Mouse (Mus musculus): Measurements from ENCODE around the gene Chad. TPM values are rescaled to one million over a fixed set of nuclear protein-coding genes. Genes with fewer than 3 reads are reported as not detected.
A peak's percentile ranks its signal among the peaks of the same experiment; 100 is the strongest.

Gene Chad
- polyA plus RNA-seq, 1 experiment from 2014 or later: 29.0 TPM

GRCm38 (mm10) chr11:94575036-94575435 lies 10.2 kb downstream of the Chad start:
- no peaks in the 10 kb centered on the region for H3K9me3 ChIP-seq (ENCODE audit: low read length)
- peak; percentile 46 for DNase-seq (ENCODE audit: low spot score)
- H3K4me3 ChIP-seq (ENCODE audit: low read depth, low read length): no peak overlapping the region
- H3K27ac ChIP-seq (ENCODE audit: low read length): no peak overlapping the region
- H3K27me3 ChIP-seq (replicated peaks; ENCODE audit: insufficient read depth, low read length): no peaks in the 10 kb centered on the region
- no peaks in the 10 kb centered on the region for H3K4me1 ChIP-seq (ENCODE audit: insufficient read depth, low read depth, low read length)
- peak; percentile 47; the same call in 1 of the 2 replicates for ATAC-seq
- H3K4me2 ChIP-seq (replicated peaks; ENCODE audit: low read depth, low read length): no peak overlapping the region
- 56% methylated on average over 2 of the region's 2 CpGs for WGBS
- no peak overlapping the region for H3K9ac ChIP-seq (replicated peaks; ENCODE audit: low read depth)
- no peaks in the 10 kb centered on the region for H3K36me3 ChIP-seq (ENCODE audit: insufficient read depth, low read length)
- TF ChIP-seq EP300 (IDR thresholded peaks at IDR 0.05): no peak
- TF ChIP-seq CTCF (IDR thresholded peaks at IDR 0.05): no peak

- H3K4me3 ChIP-seq (ENCODE audit: low read depth, low read length): no peak overlapping the region
- H3K36me3 ChIP-seq (ENCODE audit: insufficient read depth, low read length): no peaks in the 10 kb centered on the region
- no peaks in the 10 kb centered on the region for H3K9me3 ChIP-seq (ENCODE audit: low read length)
- H3K4me2 ChIP-seq (replicated peaks; ENCODE audit: low read depth, low read length): no peak overlapping the region
- 88% methylated on average over 9 of the region's 9 CpGs for WGBS
- H3K27me3 ChIP-seq (replicated peaks; ENCODE audit: insufficient read depth, low read length): no peaks in the 10 kb centered on the region
- TF ChIP-seq EP300 (IDR thresholded peaks at IDR 0.05) (no peak), CTCF (IDR thresholded peaks at IDR 0.05) (no peak)
- DNase-seq (ENCODE audit: low spot score) (no peak), ATAC-seq (no peak)
- no peak overlapping the region for H3K27ac ChIP-seq (ENCODE audit: low read length)
- no peak overlapping the region for H3K9ac ChIP-seq (replicated peaks; ENCODE audit: low read depth)
- no peaks in the 10 kb centered on the region for H3K4me1 ChIP-seq (ENCODE audit: insufficient read depth, low read depth, low read length)
Measured at GRCm38 (mm10) chr11:94576361-94576760, 11.5 kb downstream of the Chad start.

- no peak for TF ChIP-seq CTCF (IDR thresholded peaks at IDR 0.05)
- TF ChIP-seq EP300 (IDR thresholded peaks at IDR 0.05): no peak
- Histone ChIP-seq H3K9ac (replicated peaks; ENCODE audit: low read depth) (no peak overlapping the region), H3K4me3 (ENCODE audit: low read depth, low read length) (no peak overlapping the region), H3K27ac (ENCODE audit: low read length) (no peak overlapping the region), H3K36me3 (ENCODE audit: insufficient read depth, low read length) (no peaks in the 10 kb centered on the region), H3K4me2 (replicated peaks; ENCODE audit: low read depth, low read length) (no peak overlapping the region), H3K4me1 (ENCODE audit: insufficient read depth, low read depth, low read length) (no peaks in the 10 kb centered on the region), H3K27me3 (replicated peaks; ENCODE audit: insufficient read depth, low read length) (no peaks in the 10 kb centered on the region), H3K9me3 (ENCODE audit: low read length) (no peaks in the 10 kb centered on the region)
- 84% methylated on average over 5 of the region's 5 CpGs for WGBS
- ATAC-seq (no peak), DNase-seq (ENCODE audit: low spot score) (no peak)
Measured at GRCm38 (mm10) chr11:94580111-94580740, 15.4 kb downstream of the Chad start.

GRCm38 (mm10) chr11:94585091-94585490 lies 20.2 kb downstream of the Chad start:
- TF ChIP-seq CTCF (IDR thresholded peaks at IDR 0.05): no peak
- no peak for TF ChIP-seq EP300 (IDR thresholded peaks at IDR 0.05)
- WGBS: 89% methylated on average over 9 of the region's 9 CpGs
- ATAC-seq (no peak), DNase-seq (ENCODE audit: low spot score) (no peak)
- Histone ChIP-seq H3K27me3 (replicated peaks; ENCODE audit: insufficient read depth, low read length) (no peaks in the 10 kb centered on the region), H3K36me3 (ENCODE audit: insufficient read depth, low read length) (no peaks in the 10 kb centered on the region), H3K9ac (replicated peaks; ENCODE audit: low read depth) (no peak overlapping the region), H3K4me3 (ENCODE audit: low read depth, low read length) (no peak overlapping the region), H3K9me3 (ENCODE audit: low read length) (no peaks in the 10 kb centered on the region), H3K4me1 (ENCODE audit: insufficient read depth, low read depth, low read length) (no peaks in the 10 kb centered on the region), H3K27ac (ENCODE audit: low read length) (no peak overlapping the region), H3K4me2 (replicated peaks; ENCODE audit: low read depth, low read length) (no peak overlapping the region)

GRCm38 (mm10) chr11:94587511-94587910 lies 22.7 kb downstream of the Chad start:
- Histone ChIP-seq H3K27ac (ENCODE audit: low read length) (no peak overlapping the region), H3K4me2 (replicated peaks; ENCODE audit: low read depth, low read length) (no peak overlapping the region), H3K36me3 (ENCODE audit: insufficient read depth, low read length) (no peaks in the 10 kb centered on the region), H3K27me3 (replicated peaks; ENCODE audit: insufficient read depth, low read length) (no peaks in the 10 kb centered on the region), H3K9ac (replicated peaks; ENCODE audit: low read depth) (no peak overlapping the region), H3K4me1 (ENCODE audit: insufficient read depth, low read depth, low read length) (no peaks in the 10 kb centered on the region), H3K4me3 (ENCODE audit: low read depth, low read length) (no peak overlapping the region), H3K9me3 (ENCODE audit: low read length) (no peaks in the 10 kb centered on the region)
- WGBS: 80% methylated on average over 6 of the region's 6 CpGs
- DNase-seq (ENCODE audit: low spot score) (no peak), ATAC-seq (no peak)
- TF ChIP-seq EP300 (IDR thresholded peaks at IDR 0.05) (no peak), CTCF (IDR thresholded peaks at IDR 0.05) (no peak)

GRCm38 (mm10) chr11:94596311-94596852 lies 31.5 kb downstream of the Chad start:
- Histone ChIP-seq H3K9ac (replicated peaks; ENCODE audit: low read depth) (no peak overlapping the region), H3K4me2 (replicated peaks; ENCODE audit: low read depth, low read length) (no peak overlapping the region), H3K27me3 (replicated peaks; ENCODE audit: insufficient read depth, low read length) (no peaks in the 10 kb centered on the region), H3K9me3 (ENCODE audit: low read length) (no peaks in the 10 kb centered on the region), H3K4me3 (ENCODE audit: low read depth, low read length) (no peak overlapping the region), H3K27ac (ENCODE audit: low read length) (no peak overlapping the region), H3K4me1 (ENCODE audit: insufficient read depth, low read depth, low read length) (no peaks in the 10 kb centered on the region), H3K36me3 (ENCODE audit: insufficient read depth, low read length) (no peaks in the 10 kb centered on the region)
- DNase-seq (ENCODE audit: low spot score) (peak; percentile 27), ATAC-seq (no peak)
- 61% methylated on average over 7 of the region's 7 CpGs for WGBS
- TF ChIP-seq CTCF (IDR thresholded peaks at IDR 0.05): no peak
- TF ChIP-seq EP300 (IDR thresholded peaks at IDR 0.05): no peak
